Mouse (Mus musculus) embryo, embryonic 11 days (tissue): ENCODE measurements at regions not wholly inside any gene's neighbourhood (a gene's known extent, or its start where the extent isn't known, plus 50 kb on each side); places are given as distances from the start of the nearest gene placed in this dataset.
A peak's percentile ranks its signal among the peaks of the same experiment; 100 is the strongest.

Source experiments
- DNase-seq: peaks from one replicate; pipeline ENCODE4 v3.0.0-alpha.2; 2015

DNA sequence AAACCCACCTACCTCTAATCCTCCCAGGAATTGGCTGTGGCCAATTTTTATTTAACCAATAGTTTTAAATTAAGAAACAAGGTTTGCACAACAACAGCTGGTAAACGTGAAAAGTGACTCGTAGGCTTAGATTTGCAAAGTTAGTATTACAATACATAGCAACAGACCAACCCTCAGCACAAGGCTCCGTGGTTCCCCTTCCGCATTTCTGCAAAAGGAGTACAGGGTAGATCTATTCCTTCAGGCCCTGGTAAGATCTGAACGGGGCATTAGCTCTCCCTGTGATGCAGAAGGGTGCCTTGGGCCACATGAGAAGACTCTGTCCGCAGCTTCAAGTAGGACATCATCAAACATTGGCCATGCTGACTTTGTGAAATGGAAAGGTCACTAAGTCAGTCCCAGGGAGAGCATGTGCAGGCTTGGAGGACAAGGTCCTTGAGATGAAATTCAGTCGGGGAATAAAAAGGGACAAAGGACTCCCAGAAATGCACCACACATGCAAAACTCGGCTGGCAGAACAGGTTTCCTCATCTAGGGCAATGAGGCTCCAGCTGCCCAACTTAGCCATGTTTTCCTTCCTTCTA, 75.0 kb upstream of the Armc2 start:
- no peak for DNase-seq

GRCm38 (mm10) chr10:42092500-42092899, 74.3 kb upstream of the Armc2 start:
- no peak for DNase-seq

GRCm38 (mm10) chr10:42091546-42092168, 73.4 kb upstream of the Armc2 start:
- no peak for DNase-seq

- DNase-seq: no peak
Observed at GRCm38 (mm10) chr10:42090806-42091205, 72.6 kb upstream of the Armc2 start.

DNA sequence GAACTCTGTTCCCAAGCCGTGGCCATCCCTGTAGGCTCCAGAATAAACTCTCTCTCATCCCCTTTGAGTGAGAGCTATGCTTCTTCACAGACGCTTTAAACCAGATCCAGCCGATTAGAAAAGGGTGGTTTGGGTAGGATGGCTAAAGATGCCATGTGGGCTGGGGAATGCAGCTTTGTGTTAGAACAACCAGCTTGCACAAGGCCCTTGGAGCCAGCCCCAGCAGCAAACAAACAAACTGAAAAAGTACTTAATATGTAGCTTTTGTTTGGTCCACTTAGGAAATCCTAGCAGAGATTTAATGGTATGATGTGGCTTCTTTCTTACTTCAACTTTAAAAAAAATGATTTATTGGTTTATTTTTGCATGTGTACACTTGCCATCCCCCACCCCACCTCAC, 71.9 kb upstream of the Armc2 start:
- DNase-seq: no peak

DNA sequence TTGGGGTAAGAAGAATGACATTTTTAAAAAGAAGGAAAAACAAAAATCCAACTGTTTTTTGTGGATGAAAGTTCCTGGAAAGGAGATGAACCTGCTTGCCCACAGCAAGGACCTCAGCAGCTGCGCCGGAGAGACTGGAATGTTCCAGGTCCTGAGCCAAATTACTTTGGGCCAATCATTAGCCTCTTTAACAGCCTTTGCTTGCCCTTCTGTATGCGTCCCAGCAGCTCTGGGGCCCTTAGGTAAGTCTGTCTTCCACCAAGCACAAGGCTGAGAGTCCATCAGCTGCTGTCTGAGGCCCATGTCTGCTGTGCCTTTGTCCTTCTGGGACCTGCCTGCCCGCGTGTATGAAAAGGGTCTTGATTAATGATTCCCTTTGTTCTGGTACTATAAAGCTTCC, 71.4 kb upstream of the Armc2 start:
- DNase-seq: peak; percentile 27

- peak; percentile 52 for DNase-seq
Observed at GRCm38 (mm10) chr10:42089235-42089625, 71.0 kb upstream of the Armc2 start.

DNA sequence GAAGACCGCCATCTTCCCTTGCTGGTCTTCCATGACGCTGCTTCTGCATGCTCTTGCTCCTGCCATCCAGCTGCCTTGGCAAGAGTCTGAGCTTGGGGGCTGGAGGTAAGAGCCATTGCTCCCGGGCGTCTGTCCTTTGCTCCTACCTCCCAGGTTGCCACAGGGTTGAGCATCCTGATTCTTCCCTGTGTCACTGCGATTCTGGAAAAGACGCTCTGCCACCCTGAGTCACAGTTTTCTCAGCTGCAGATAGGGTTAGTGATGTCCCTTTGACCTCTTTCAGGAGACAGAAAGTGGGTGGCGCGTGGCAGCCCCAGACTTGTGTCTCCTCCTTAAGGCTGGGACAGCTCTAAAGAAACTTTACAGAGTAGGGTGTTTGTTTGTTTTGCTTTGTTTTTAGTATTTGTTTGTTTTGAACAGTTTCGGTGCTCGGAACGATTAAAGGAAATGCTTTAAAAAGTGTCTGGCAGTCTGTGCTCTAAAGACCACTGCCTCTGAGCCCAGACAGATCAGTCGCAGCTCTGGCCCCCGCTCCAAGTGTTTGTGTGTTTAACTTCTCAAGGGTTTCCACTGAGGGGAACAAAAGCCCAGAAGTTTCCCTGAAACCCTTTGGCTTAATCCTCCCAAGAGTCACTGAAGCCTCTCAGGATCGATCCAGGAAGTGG, 70.5 kb upstream of the Armc2 start:
- no peak for DNase-seq

DNA sequence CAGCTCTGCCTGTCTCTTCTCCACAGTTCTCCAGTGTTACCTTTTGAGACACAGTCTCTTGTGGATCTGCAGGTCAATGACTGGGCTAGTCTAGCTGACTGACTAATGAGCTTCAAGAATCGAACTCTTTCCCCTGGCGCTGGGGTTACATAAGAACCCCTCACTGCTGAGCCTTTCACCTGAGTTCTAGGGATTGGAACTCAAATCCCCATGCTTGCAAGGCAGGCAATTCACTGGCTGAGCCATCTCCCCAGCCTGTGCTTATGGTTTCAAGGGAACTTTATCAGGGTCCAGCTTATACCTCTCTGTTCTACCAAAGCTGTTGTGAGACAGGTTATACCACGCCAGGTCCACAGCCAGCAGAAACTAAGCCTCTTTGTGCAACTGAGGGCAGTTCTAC, 69.7 kb upstream of the Armc2 start:
- DNase-seq: no peak

- no peak for DNase-seq
Observed at GRCm38 (mm10) chr10:42086691-42087090, 68.4 kb upstream of the Armc2 start.

GRCm38 (mm10) chr10:42085295-42085694, 67.1 kb upstream of the Armc2 start:
- DNase-seq: no peak

- DNase-seq: no peak
Observed at GRCm38 (mm10) chr10:42082227-42082840, 64.1 kb upstream of the Armc2 start.

DNA sequence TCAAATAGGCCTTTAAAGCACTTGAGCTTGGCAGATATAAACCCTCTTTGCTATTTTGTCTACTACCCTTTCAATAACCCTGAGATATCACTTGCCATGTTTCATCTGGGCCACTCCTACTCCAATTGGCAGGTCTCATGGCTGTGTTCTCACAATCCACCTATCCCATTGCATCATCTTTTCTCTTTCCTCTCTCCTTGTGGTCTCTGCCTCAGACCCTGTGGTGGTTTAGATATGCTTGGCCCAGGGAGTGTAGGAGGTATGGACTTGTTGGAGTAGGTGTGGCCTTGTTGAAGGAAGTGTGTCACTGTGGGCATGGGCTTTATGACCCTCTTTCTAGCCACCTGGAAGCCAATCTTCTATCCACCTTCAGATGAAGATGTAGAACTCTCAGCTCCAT, 61.5 kb upstream of the Armc2 start:
- no peak for DNase-seq

DNA sequence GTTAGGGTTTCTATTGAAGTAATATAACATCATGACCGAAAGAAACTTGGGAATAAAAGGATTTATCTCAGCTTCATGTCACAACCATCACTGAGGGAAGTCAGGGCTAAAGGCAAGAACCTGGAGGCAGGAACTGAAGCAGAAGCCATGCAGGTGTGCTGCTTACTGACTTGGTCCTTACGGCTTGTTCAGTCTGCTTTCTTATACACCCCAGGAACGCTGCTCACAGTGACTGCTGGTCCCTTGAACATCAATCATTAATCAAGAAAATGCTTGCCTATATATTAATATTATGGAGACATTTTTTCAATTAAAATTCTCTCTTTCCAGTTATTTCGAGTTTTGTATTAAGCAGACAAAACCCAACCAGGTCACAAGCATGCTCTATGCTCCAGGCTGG, 58.5 kb upstream of the Armc2 start:
- DNase-seq: no peak

DNA sequence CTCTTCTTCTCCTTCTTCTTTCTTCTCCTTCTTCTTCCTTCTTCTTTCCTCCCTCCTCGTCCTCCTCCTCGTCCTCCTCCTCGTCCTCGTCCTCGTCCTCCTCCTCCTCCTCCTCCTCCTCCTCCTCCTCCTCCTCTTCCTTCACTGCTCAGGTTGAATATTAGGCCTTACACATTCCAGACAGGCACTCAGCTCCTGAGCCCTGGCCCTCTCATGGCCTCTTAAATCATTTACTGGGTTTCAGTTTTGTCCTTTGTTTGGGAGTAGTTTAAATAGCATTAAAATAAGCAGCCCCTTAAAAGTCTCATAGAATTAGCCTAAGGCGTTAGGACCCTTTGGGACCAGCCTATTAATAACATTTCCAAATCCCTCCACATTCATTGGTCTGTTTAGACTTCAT, 57.3 kb upstream of the Armc2 start:
- DNase-seq: no peak

DNA sequence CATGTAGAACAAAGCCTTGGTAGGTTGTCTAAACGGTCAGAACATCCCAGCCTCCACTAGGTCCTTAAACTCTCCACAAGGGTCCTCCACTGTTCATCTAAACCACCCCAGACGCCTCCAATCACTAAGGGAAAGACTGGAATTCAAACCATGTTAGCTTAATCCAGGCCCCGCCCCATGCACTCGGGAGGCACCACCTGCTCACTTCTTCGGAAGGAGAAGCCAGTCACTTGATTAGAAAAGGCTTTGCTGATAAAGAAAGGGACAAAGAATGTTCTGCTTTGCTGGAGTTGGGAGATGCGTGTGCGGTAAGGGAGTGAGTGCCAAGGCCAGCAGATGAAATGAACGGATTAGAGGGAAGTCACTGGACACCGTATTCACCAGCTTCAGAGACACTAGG, 54.5 kb upstream of the Armc2 start:
- DNase-seq: peak; percentile 47

DNA sequence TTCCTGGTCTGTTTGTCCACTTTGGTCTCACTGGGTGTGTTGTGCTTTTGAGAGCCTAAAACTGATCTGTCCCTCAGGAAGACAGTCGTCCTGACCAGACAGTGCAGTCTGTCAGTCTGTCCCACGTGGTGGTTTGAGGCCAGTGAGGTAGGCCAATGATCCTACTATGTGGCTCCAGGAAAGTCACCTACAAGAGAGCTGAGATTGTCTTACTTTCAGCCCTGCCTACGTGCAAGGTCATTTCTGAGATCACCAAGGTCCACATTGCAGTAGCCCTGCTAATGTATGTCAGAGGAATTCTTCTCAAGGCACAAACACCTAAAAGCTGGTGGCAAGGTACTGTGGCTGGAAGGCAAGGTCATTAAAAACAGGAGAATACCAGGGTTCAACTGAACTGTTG, 53.9 kb upstream of the Armc2 start:
- DNase-seq: no peak

GRCm38 (mm10) chr10:42071404-42072024, 53.3 kb upstream of the Armc2 start:
- peak; percentile 63 for DNase-seq

DNA sequence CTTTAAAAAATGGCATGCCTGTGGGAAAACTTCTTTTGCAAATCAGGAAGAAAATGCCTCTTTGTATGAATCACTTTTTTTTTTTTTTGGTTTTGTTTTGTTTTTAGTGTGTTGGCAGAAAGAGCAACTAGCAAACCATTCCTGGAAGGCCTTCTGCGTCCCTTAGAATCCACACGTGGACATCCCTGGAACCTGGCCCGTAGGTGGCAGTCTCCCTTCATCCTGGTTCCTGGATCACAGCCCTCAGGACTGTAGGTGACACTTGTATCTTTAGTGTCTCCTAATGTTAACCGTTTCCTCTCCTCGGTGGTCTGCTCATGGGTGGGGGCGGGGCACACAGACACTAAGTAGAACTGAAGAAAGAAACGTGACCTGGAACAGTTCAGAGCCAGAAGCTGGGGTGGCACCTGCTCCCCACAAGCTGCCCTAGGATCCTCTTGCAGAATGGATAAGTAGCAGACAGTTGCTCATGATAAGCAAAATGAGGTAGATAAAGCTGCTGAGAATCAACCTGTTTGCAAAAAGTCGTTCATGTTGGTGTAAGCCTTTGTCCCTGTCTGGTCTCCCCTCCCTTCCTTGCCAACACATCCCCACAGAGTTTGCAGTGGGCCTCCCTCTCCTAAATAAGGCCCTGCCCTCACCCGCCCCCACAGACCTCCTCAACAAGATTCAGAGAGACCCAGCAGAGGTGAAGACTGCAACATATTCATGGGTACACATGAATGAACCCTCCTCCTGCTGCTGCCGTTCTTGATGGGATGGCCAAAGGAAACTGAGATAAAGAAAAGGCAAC, 52.6 kb upstream of the Armc2 start:
- peak; percentile 61 for DNase-seq

DNA sequence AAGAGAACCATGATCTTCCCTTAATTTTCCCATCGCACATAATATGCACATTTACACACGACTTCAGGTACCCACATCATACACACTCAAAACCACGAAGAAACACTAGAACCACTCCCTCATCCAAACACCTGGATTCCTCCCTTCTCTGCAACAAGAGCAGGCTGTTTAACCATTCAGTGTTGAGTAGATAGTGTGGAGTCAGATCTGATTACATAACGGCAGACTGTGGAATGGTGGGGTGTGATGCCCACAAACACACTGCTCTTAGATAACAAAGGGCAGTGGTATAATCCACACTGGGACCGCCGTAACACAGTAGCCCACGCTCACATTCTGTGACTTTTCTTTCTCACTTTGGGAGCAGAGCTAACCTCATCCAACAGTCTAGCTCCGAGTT, 51.5 kb upstream of the Armc2 start:
- no peak for DNase-seq

DNA sequence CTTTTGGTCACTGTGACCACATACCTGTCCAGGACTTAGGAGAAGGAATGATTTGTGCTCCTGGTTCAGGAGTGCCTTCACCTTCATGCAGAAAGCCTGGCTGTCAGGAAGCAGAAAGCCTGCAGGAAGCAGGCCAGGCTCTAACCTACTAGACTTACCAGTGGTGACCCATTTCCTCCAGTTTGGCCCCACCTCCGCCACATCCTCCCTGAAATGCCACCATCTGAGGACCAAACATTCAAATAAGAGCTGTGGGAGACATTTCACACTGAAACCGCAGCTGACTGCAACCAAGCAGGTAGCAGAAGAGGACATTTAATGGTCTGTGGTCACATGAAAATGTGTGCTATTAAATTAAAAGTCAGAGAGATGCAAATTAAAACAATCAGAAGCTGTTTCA, 50.3 kb upstream of the Armc2 start:
- no peak for DNase-seq
